Mouse (Mus musculus) small intestine, adult 2 months (tissue): ENCODE measurements around the gene L3mbtl2.

Source experiments
- CTCF ChIP-seq: fragments of 200-500 bp; IDR thresholded peaks from 2 replicates; pipeline ENCODE4 v1.5.1; 2012; ENCODE audit warnings: low read depth, mild to moderate bottlenecking, control low read depth, inconsistent platforms, low read length, moderate library complexity, mixed read lengths; ENCODE audit not compliant: insufficient replicate concordance, insufficient read length; ENCODE audit errors: extremely low read depth
- POLR2A ChIP-seq: fragments of 200-500 bp; IDR thresholded peaks from 2 replicates; pipeline ENCODE4 v1.6.1; 2012; ENCODE audit warnings: low read depth, mild to moderate bottlenecking, control low read depth, inconsistent platforms, low read length, moderate library complexity

DNA sequence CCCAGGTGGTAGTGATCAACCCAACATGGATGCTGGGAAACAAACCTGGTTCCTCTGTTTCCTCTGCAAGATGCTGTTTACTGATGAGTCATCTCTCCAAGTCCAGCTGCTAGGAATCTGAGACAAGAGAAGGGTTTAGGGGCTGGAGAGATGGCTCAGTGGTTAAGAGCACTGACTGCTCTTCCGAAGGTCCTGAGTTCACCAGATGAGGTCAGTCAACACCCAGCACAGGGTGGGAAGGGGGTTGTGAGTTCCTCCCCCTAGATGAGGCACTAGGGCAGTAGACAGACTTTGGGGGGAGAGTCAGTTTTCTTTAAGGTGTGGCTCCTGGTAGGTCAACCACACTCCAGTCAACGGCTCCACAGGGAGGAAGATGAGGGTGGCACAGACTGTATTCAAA is 2.0 kb upstream of the L3mbtl2 start:
- TF ChIP-seq CTCF, result no peak
- TF ChIP-seq POLR2A, result no peak
